Mouse (Mus musculus): ENCODE measurements around the gene Vmn2r105. TPM values are rescaled to one million over a fixed set of nuclear protein-coding genes. Genes with fewer than 3 reads are reported as not detected.

Vmn2r105 gene
- not detected for polyA plus RNA-seq (2017; shearing (Covaris generic))

DNA sequence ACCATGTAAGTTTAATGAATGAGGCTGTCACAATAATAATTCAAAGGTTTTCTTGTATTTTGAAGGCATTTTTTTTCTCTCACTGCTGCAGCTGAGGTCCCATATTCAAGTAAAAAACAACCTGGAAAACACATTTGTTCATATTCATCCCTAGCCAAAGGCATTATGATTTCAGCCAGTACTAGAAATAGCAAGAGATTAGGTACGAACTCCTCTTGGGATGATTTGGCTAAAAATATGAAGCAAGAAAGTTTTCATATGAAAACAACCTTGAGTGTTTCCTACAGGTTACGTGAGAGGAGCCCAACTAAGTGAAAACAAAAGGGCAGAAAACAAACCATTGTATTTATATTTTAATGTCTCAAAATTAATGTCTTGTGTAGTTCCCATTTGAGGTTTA lies at the start of gene Vmn2r105:
TSS of gene Vmn2r105 (minus strand) at position 101 of the 400 bp plus-strand sequence.

DNA sequence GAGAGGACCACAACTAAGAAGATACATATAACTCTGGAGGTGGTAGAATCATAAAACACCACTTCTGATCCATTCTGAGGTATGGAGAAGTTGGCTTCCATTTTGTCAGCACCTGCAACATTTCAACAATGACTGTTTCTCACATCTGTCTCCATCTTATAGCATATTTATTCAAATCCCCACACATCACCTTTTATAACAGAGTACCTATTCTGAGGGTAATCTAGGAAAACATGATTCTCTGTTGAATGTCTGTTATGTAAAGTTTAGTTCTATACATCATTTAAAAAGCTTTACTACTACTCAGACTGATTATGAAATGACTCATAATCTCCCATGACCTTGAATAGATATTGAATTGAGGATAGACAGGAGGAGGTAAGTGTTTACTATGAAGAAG lies 51.9 kb downstream of the Vmn2r105 start, which contains the start of gene Fpr-rs6:
TSS of gene Fpr-rs6 (minus strand) at position 101 of the 400 bp plus-strand sequence.

Other genes starting within 250 kb of the Vmn2r105 start
- gene Vmn2r104, start 186.7 kb downstream of the Vmn2r105 start, polyA plus RNA-seq (2017; shearing (Covaris generic)) = under 1 TPM in 1 of 2 experiments, not detected in 1; 0.14 TPM
- under 1 TPM in 1 of 2 experiments, not detected in 1; 0.28 TPM for gene Fpr-rs7, start 120.8 kb downstream of the Vmn2r105 start, polyA plus RNA-seq (2017; shearing (Covaris generic))
- not detected for gene Fpr-rs6, start 52.0 kb downstream of the Vmn2r105 start, polyA plus RNA-seq (2017; shearing (Covaris generic))
- gene Vmn2r106, start 50.5 kb upstream of the Vmn2r105 start, polyA plus RNA-seq (2017; shearing (Covaris generic)) = not detected
- under 1 TPM in 1 of 2 experiments, not detected in 1; 0.01 TPM for gene Vmn2r107, start 110.2 kb upstream of the Vmn2r105 start, polyA plus RNA-seq (2017; shearing (Covaris generic))
- not detected for gene Vmn1r224, start 179.1 kb upstream of the Vmn2r105 start, polyA plus RNA-seq (2017; shearing (Covaris generic))
- under 1 TPM in 1 of 2 experiments, not detected in 1; 0.04 TPM for gene Vmn2r108, start 246.3 kb upstream of the Vmn2r105 start, polyA plus RNA-seq (2017; shearing (Covaris generic))

Data from activated CD4-positive, CD25-positive, alpha-beta regulatory T cell (primary cell).